Mouse (Mus musculus) bone marrow macrophage, adult 2 months (primary cell): ENCODE data around the gene Vcan.

Experiments
- CTCF ChIP-seq: IDR thresholded peaks from 2 replicates; pipeline ENCODE4 v1.5.1; 2012; ENCODE audit warnings: low read depth, mild to moderate bottlenecking, low read length, moderate library complexity
- POLR2A ChIP-seq: IDR thresholded peaks from 2 replicates; pipeline ENCODE4 v1.6.1; 2012; ENCODE audit warnings: mild to moderate bottlenecking, low read depth, low read length, borderline replicate concordance

DNA sequence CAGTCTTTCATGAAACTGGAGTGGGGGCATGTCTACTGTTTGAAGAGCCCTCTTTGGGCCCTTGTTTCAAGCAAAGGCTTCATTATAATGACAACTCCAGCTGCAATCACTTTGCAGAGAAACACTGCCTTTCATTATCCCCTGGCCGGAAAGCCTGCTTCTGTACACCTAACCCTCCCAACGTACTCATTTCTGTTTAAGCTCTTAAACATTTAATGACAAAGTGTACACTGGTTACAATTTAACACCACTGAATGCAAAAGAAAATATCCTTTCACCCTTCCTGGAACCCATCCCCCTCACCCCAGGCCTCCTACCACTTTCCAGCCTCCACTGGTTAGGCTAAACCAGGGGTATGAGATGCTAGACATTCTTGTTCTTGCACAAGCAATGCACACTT lies 15.8 kb downstream of the Vcan start:
- TF ChIP-seq POLR2A (no peak), CTCF (no peak)
